ENCODE assay signal across 23 mouse cellular contexts in the genomic region with DNA sequence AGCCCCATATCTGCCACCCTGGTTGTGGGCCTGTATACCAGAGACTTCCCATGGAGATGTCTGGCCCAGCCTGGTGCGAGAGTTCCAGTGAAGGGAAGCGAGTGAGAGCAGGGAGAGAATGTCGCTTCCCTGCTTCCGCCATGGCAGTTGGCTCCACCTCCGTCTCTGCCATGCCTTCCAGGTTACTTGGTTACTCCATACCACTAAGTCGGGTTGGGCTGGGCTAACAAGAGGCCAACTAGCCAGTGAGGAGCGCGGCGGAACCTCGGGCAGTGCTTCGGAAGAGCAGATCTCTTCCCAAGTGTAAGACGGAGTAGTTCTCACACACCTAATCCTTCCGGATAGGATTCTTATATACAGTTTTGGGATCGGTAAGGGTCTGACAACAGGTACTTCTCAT. TPM values are rescaled to one million over a fixed set of nuclear protein-coding genes. Genes with fewer than 3 reads are reported as not detected.
DNase-seq lines count a peak whose midpoint lies in the region; ATAC-seq and TF ChIP-seq lines count a peak whose summit lies in the region.
"Had no signal": no experiment of that assay in that cellular context is flagged by ENCODE, and none has a peak within 500 bp of the region (broad histone marks: within the 10 kb centered on the region; RNA-seq: fewer than 3 reads in every experiment).

No protein-coding gene starts in this region.

- no peak overlapping the region for H3K27ac ChIP-seq in heart, embryonic 12.5 days (ENCODE audit: poor library complexity, severe bottlenecking)
- H3K27ac ChIP-seq in ES-E14 (ENCODE audit: insufficient read depth, low read depth, low read length, poor library complexity, severe bottlenecking), result no peak overlapping the region
- H3K27ac ChIP-seq: embryonic facial prominence, embryonic 10.5 days; embryonic facial prominence, embryonic 12.5 days; forebrain, embryonic 13.5 days; forebrain, embryonic 15.5 days had no signal

- no peak overlapping the region for H3K4me2 ChIP-seq in heart, embryonic 12.5 days
- H3K4me2 ChIP-seq: embryonic facial prominence, embryonic 12.5 days; forebrain, embryonic 13.5 days; forebrain, embryonic 15.5 days had no signal

- H3K4me3 ChIP-seq in heart, embryonic 12.5 days, result no peak overlapping the region
- peak overlapping the region; percentile 60 for H3K4me3 ChIP-seq in E14TG2a.4 (replicated peaks; ENCODE audit: low read length)
- H3K4me3 ChIP-seq in ES-E14 (ENCODE audit: insufficient read depth in 1 of 2, low read depth in 1 of 2, low read length in 2 of 2, poor library complexity in 1 of 2, severe bottlenecking in 1 of 2), result peak overlapping the region; percentile 11 to 41; a peak in 3 of 4 replicates
- H3K4me3 ChIP-seq: embryonic facial prominence, embryonic 10.5 days; embryonic facial prominence, embryonic 12.5 days; forebrain, embryonic 13.5 days; forebrain, embryonic 15.5 days had no signal

- no peak for TF ChIP-seq CTCF in E14TG2a.4 (conservative IDR thresholded peaks at IDR 0.05; ENCODE audit: low read length)

- H3K4me1 ChIP-seq in heart, embryonic 12.5 days (replicated peaks), result no peaks in the 10 kb centered on the region
- H3K4me1 ChIP-seq in E14TG2a.4 (replicated peaks; ENCODE audit: low read depth, low read length) (peaks cover 13% of the 10 kb centered on the region), ES-E14 (ENCODE audit: control insufficient read depth in 2 of 2, insufficient read depth in 2 of 2, low read length in 2 of 2, poor library complexity in 1 of 2) (no peaks in the 10 kb centered on the region)
- H3K4me1 ChIP-seq: embryonic facial prominence, embryonic 10.5 days; embryonic facial prominence, embryonic 12.5 days; forebrain, embryonic 13.5 days; forebrain, embryonic 15.5 days had no signal

- in situ Hi-C loops in ES-E14 (cut with MboI; ENCODE audit: low sequenced_read_pairs in 2 of 2, unreplicated experiment in 2 of 2), result loop anchor here in 1 of 2 experiments (10.0 kb wide), 1 partner anchor 202 kb away; no protein-coding TSS in a partner anchor

- ATAC-seq in heart, embryonic 12.5 days (ENCODE audit: insufficient number of reproducible peaks, low FRiP score), result no peak
- ATAC-seq: CD4-positive, CD25-positive, alpha-beta regulatory T cell, adult 4 months; forebrain, embryonic 13.5 days; forebrain, embryonic 15.5 days; forebrain, postnatal 0 days had no signal

- no peaks in the 10 kb centered on the region for H3K27me3 ChIP-seq in heart, embryonic 12.5 days (replicated peaks)
- H3K27me3 ChIP-seq in E14TG2a.4 (ENCODE audit: insufficient read depth, low read length), result no peaks in the 10 kb centered on the region
- H3K27me3 ChIP-seq: CH12.LX; embryonic facial prominence, embryonic 12.5 days; forebrain, embryonic 13.5 days; forebrain, embryonic 15.5 days had no signal

- H3K9me3 ChIP-seq in heart, embryonic 12.5 days (replicated peaks), result no peaks in the 10 kb centered on the region
- H3K9me3 ChIP-seq in E14TG2a.4 (ENCODE audit: low read length) (no peaks in the 10 kb centered on the region), ES-E14 (ENCODE audit: control insufficient read depth, insufficient read depth, low read depth, low read length) (no peaks in the 10 kb centered on the region)
- H3K9me3 ChIP-seq: embryonic facial prominence, embryonic 10.5 days; embryonic facial prominence, embryonic 12.5 days; forebrain, embryonic 13.5 days; forebrain, embryonic 15.5 days had no signal

- WGBS in heart, embryonic 12.5 days, result 74% methylated on average over 14 of the region's 14 CpGs

- H3K36me3 ChIP-seq in heart, embryonic 12.5 days, result peaks cover 17% of the 10 kb centered on the region
- H3K36me3 ChIP-seq in E14TG2a.4 (ENCODE audit: insufficient read depth, low read length), result peaks cover 19% of the 10 kb centered on the region
- H3K36me3 ChIP-seq in ES-E14 (ENCODE audit: control insufficient read depth, insufficient read depth, low read length, poor library complexity, severe bottlenecking), result peaks cover 5% of the 10 kb centered on the region; the same call in 1 of the 2 replicates

- peak; percentile 61 for DNase-seq in heart, adult 11 months
- no peak for DNase-seq in ES-E14 (ENCODE audit: low read depth, low spot score)
- peak; percentile 59 for DNase-seq in ZHBTc4 (ENCODE audit: low read depth, low spot score)
- no peak for DNase-seq in kidney, postnatal 10 days
- no peak for DNase-seq in spleen, adult 12 weeks (ENCODE audit: low spot score)
- DNase-seq: adrenal gland, adult 2 months; adrenal gland, postnatal 14 days; adrenal gland, postnatal 36 days; B cell, adult 2 months; cerebellum, adult 11-12 months; cerebellum, adult 2 months; cerebellum, adult 9-10 months; cerebellum, postnatal 10 days; cerebellum, postnatal 25 days; forebrain, postnatal 0 days had no signal

- no peak overlapping the region for H3K9ac ChIP-seq in heart, embryonic 12.5 days
- peak overlapping the region; percentile 17 for H3K9ac ChIP-seq in ES-E14 (ENCODE audit: insufficient read depth, low read depth, low read length, poor library complexity, severe bottlenecking)
- H3K9ac ChIP-seq: embryonic facial prominence, embryonic 12.5 days; forebrain, embryonic 13.5 days; forebrain, embryonic 15.5 days; forebrain, postnatal 0 days had no signal

TF ChIP-seq in ES-E14, 5 proteins besides CTCF, POLR2A, EP300 and RAD21:
- TF ChIP-seq ZC3H11A (IDR thresholded peaks at IDR 0.05; ENCODE audit: borderline replicate concordance, low read depth, low read length) (no peak), CHD2 (IDR thresholded peaks at IDR 0.05; ENCODE audit: low read depth, low read length) (no peak), HCFC1 (IDR thresholded peaks at IDR 0.05; ENCODE audit: borderline replicate concordance, insufficient read depth, low read length) (no peak), ZNF384 (IDR thresholded peaks at IDR 0.05; ENCODE audit: low read depth, low read length) (no peak), MAFK (IDR thresholded peaks at IDR 0.05; ENCODE audit: insufficient read depth, low read depth, low read length) (no peak)

RNA-seq across cellular contexts. Expression of a gene that starts 11.4 kb away (rescaled TPM):
- 142 and 148 TPM in 2 replicates for polyA plus RNA-seq in heart, embryonic 12.5 days (2016; fragmentation: Nextera tagmentation; extraction: Ambion mirVana)
- 86.4 and 102 TPM in 2 replicates for total RNA-seq in ES-E14 (2012; rRNA removed)

Comparison
In these comparisons a context has a peak if more than half of its experiments do, and no peak if none do; other contexts are left out.
1. DNase-seq: peak in heart, adult 11 months (single experiment) and ZHBTc4 (single experiment); none in ES-E14 (single experiment), kidney, postnatal 10 days (single experiment) and spleen, adult 12 weeks (single experiment).